Mouse (Mus musculus): Measurements from ENCODE around the gene Pfkfb2. TPM values are rescaled to one million over a fixed set of nuclear protein-coding genes. Genes with fewer than 3 reads are reported as not detected.
"Not testable (repeated sequence)": the region's sequence is repeated elsewhere in the genome, so short reads cannot be mapped to it uniquely, and the experiment has no call there.

Pfkfb2 gene
- polyA plus RNA-seq, 1 experiment from 2014 or later = 14.3 TPM

- not testable (repeated sequence) for H3K36me3 ChIP-seq (replicated peaks); H3K4me2 ChIP-seq; H3K9me3 ChIP-seq; H3K4me3 ChIP-seq (replicated peaks); H3K27ac ChIP-seq; H3K9ac ChIP-seq; ATAC-seq (ENCODE audit: low FRiP score); H3K4me1 ChIP-seq; H3K27me3 ChIP-seq
- whole genome bisulfite sequencing = 46% methylated on average over 5 of the region's 5 CpGs
Observed at GRCm38 (mm10) chr1:130659641-130660040, 69.4 kb downstream of the Pfkfb2 start.

- Histone ChIP-seq H3K4me2 (no peak overlapping the region), H3K36me3 (replicated peaks) (no peaks in the 10 kb centered on the region), H3K4me3 (replicated peaks) (no peak overlapping the region), H3K9me3 (no peaks in the 10 kb centered on the region), H3K9ac (no peak overlapping the region), H3K27ac (no peak overlapping the region), H3K27me3 (no peaks in the 10 kb centered on the region), H3K4me1 (peaks cover 3% of the 10 kb centered on the region; the same call in 1 of the 2 replicates)
- 70% methylated on average over 4 of the region's 4 CpGs for WGBS
- ATAC-seq (ENCODE audit: low FRiP score) = 0 out of 2 replicates have a peak, but pooled peaks have one; percentile 60
Observed at GRCm38 (mm10) chr1:130644103-130644502, 85.0 kb downstream of the Pfkfb2 start.

- Histone ChIP-seq H3K9me3 (no peaks in the 10 kb centered on the region), H3K36me3 (replicated peaks) (no peaks in the 10 kb centered on the region), H3K4me1 (peaks cover 3% of the 10 kb centered on the region; the same call in 1 of the 2 replicates), H3K4me2 (no peak overlapping the region), H3K27ac (no peak overlapping the region), H3K27me3 (no peaks in the 10 kb centered on the region; the same call in 1 of the 2 replicates), H3K9ac (no peak overlapping the region), H3K4me3 (replicated peaks) (no peak overlapping the region)
- ATAC-seq (ENCODE audit: low FRiP score) = no peak
Observed at GRCm38 (mm10) chr1:130640967-130641366, 88.1 kb downstream of the Pfkfb2 start.

Other genes with a start within 250 kb of the Pfkfb2 start
- not detected in 2 replicates for gene Zp3r, start 99.6 kb downstream of the Pfkfb2 start, polyA plus RNA-seq (2016; fragmentation: Nextera tagmentation; extraction: Ambion mirVana)
- gene C4bp, start 67.6 kb downstream of the Pfkfb2 start, polyA plus RNA-seq (2016; fragmentation: Nextera tagmentation; extraction: Ambion mirVana) = not detected in 2 replicates
- not detected in 2 replicates for gene Gm29427, start 13.5 kb downstream of the Pfkfb2 start, polyA plus RNA-seq (2016; fragmentation: Nextera tagmentation; extraction: Ambion mirVana)
- 18.0 and 18.9 TPM in 2 replicates for gene Yod1, start 11.9 kb downstream of the Pfkfb2 start, polyA plus RNA-seq (2016; fragmentation: Nextera tagmentation; extraction: Ambion mirVana)
- 0.33 and 0.45 TPM in 2 replicates for gene AA986860, start 2.7 kb upstream of the Pfkfb2 start, polyA plus RNA-seq (2016; fragmentation: Nextera tagmentation; extraction: Ambion mirVana)
- not detected in 2 replicates for gene Fcamr, start 71.6 kb upstream of the Pfkfb2 start, polyA plus RNA-seq (2016; fragmentation: Nextera tagmentation; extraction: Ambion mirVana)
- not detected in 2 replicates for gene Pigr, start 97.4 kb upstream of the Pfkfb2 start, polyA plus RNA-seq (2016; fragmentation: Nextera tagmentation; extraction: Ambion mirVana)
- not detected in 2 replicates for gene Fcmr, start 136.4 kb upstream of the Pfkfb2 start, polyA plus RNA-seq (2016; fragmentation: Nextera tagmentation; extraction: Ambion mirVana)
- not detected in 2 replicates for gene Il24, start 158.2 kb upstream of the Pfkfb2 start, polyA plus RNA-seq (2016; fragmentation: Nextera tagmentation; extraction: Ambion mirVana)
- not detected in 2 replicates for gene Il20, start 182.2 kb upstream of the Pfkfb2 start, polyA plus RNA-seq (2016; fragmentation: Nextera tagmentation; extraction: Ambion mirVana)
- not detected in 2 replicates for gene Il19, start 210.9 kb upstream of the Pfkfb2 start, polyA plus RNA-seq (2016; fragmentation: Nextera tagmentation; extraction: Ambion mirVana)